Mouse (Mus musculus) activated CD4-positive, CD25-positive, alpha-beta regulatory T cell, adult 4 months (primary cell): Measurements from ENCODE around the gene Vmn1r70. TPM values are rescaled to one million over a fixed set of nuclear protein-coding genes. Genes with fewer than 3 reads are reported as not detected.

Experiments used
- ATAC-seq: one replicate; pipeline ENCODE4 v1.8.0; 2017
- polyA plus RNA-seq, 2 experiments: library from polyadenylated mRNA; unstranded; fragments of 100-300 nt; shearing (Covaris generic); gene quantifications; one replicate each; pipeline ENCODE4 v1.2.1; 2017

The Vmn1r70 gene
- under 1 TPM in 1 of 2 experiments, not detected in 1; 0.07 TPM for polyA plus RNA-seq

DNA sequence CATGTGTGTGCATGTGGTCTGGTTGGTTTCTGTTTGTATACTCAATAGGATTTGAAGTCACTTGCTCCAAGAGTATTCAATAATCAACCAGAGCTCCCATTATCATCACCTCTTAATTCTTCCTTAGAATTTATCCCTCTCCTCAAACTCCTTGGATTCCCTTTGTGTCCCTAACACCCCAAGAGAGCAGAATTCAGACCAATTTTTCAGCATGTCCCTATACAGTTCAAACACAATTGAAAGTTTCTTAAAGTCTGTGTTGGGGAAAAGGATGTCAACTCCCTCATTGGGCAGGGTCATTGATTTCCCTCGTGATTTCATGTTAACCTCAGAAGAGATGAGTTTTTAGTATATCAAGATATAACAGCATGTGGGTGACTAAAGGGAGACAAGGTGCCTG is at the start of gene Vmn1r70:
Gene Vmn1r70, plus strand, starts transcription at position 301 of the 400 bp plus-strand sequence.
- ATAC-seq = no peak

DNA sequence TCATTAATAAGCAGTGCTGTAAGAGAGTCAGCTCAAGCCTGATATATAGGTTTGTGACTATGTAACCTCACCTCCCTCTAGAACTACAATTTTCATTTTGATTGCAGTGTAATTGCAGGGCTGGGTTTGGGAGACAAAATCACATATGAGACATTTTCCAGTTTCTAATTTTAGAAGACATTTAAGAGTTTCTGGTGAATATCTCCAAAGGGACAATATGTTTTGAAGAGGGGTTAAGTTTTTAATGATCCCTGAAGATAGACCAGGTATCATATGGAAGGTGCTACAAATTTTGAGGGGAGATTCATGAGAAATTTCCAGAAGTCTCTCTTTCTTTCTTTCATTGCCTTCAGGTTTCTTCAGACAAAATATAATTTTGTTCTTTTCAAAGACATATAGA is 17.8 kb upstream of the Vmn1r70 start, which contains the start of gene Vmn1r69:
Gene Vmn1r69, minus strand, starts transcription at position 101 of the 400 bp plus-strand sequence.
- no peak for ATAC-seq

Other genes starting within 250 kb of the Vmn1r70 start
- not detected for gene Vmn1r67, start 188.2 kb upstream of the Vmn1r70 start, polyA plus RNA-seq
- gene Zik1, start 136.1 kb upstream of the Vmn1r70 start, polyA plus RNA-seq = 1 to 10 TPM; 1.5 to 2.7 TPM
- under 1 TPM in 1 of 2 experiments, not detected in 1; 0.12 TPM for gene Vmn1r68, start 73.0 kb upstream of the Vmn1r70 start, polyA plus RNA-seq
- gene Vmn1r69, start 17.9 kb upstream of the Vmn1r70 start, polyA plus RNA-seq = not detected
- gene Nlrp4b, start 56.3 kb downstream of the Vmn1r70 start, polyA plus RNA-seq = under 1 TPM in 1 of 2 experiments, not detected in 1; 0.28 TPM
- not detected for gene Vmn1r71, start 122.8 kb downstream of the Vmn1r70 start, polyA plus RNA-seq